Mouse (Mus musculus): ENCODE data around the gene Taf6l. TPM values are rescaled to one million over a fixed set of nuclear protein-coding genes. Genes with fewer than 3 reads are reported as not detected.

The Taf6l gene
- polyA plus RNA-seq, 1 experiment from 2014 or later = 23.3 TPM

Small RNA genes lying within 50 kb of the gene (microRNA-seq; reads per million reads assigned to microRNA genes)
- not detected for gene Mir6992

Other genes starting within 250 kb of the Taf6l start
- 15.3 and 15.7 TPM in 2 replicates for gene Slc22a8, start 195.2 kb downstream of the Taf6l start, polyA plus RNA-seq (2015; fragmentation: Nextera tagmentation; extraction: Ambion mirVana)
- gene Slc22a6, start 168.4 kb downstream of the Taf6l start, polyA plus RNA-seq (2015; fragmentation: Nextera tagmentation; extraction: Ambion mirVana) = 1.7 and 2.9 TPM in 2 replicates
- 0.71 and 0.81 TPM in 2 replicates for gene Chrm1, start 122.6 kb downstream of the Taf6l start, polyA plus RNA-seq (2015; fragmentation: Nextera tagmentation; extraction: Ambion mirVana)
- gene Slc3a2, start 63.0 kb downstream of the Taf6l start, polyA plus RNA-seq (2015; fragmentation: Nextera tagmentation; extraction: Ambion mirVana) = 178 and 184 TPM in 2 replicates
- 76.3 and 80.4 TPM in 2 replicates for gene Wdr74, start 50.6 kb downstream of the Taf6l start, polyA plus RNA-seq (2015; fragmentation: Nextera tagmentation; extraction: Ambion mirVana)
- 0.85 and 2.0 TPM in 2 replicates for gene 1700092M07Rik, start 45.7 kb downstream of the Taf6l start, polyA plus RNA-seq (2015; fragmentation: Nextera tagmentation; extraction: Ambion mirVana)
- gene Stx5a, start 45.0 kb downstream of the Taf6l start, polyA plus RNA-seq (2015; fragmentation: Nextera tagmentation; extraction: Ambion mirVana) = 86.2 and 95.5 TPM in 2 replicates
- gene Nxf1, start 29.3 kb downstream of the Taf6l start, polyA plus RNA-seq (2015; fragmentation: Nextera tagmentation; extraction: Ambion mirVana) = 63.2 and 80.5 TPM in 2 replicates
- 257 and 285 TPM in 2 replicates for gene Tmem223, start 15.4 kb downstream of the Taf6l start, polyA plus RNA-seq (2015; fragmentation: Nextera tagmentation; extraction: Ambion mirVana)
- gene Tmem179b, start 11.9 kb downstream of the Taf6l start, polyA plus RNA-seq (2015; fragmentation: Nextera tagmentation; extraction: Ambion mirVana) = 31.8 and 35.1 TPM in 2 replicates
- 167 and 188 TPM in 2 replicates for gene Polr2g, start 12.2 kb upstream of the Taf6l start, polyA plus RNA-seq (2015; fragmentation: Nextera tagmentation; extraction: Ambion mirVana)
- gene Zbtb3, start 16.1 kb upstream of the Taf6l start, polyA plus RNA-seq (2015; fragmentation: Nextera tagmentation; extraction: Ambion mirVana) = 5.0 and 5.5 TPM in 2 replicates
- 45.1 and 45.3 TPM in 2 replicates for gene Ttc9c, start 32.9 kb upstream of the Taf6l start, polyA plus RNA-seq (2015; fragmentation: Nextera tagmentation; extraction: Ambion mirVana)
- gene Hnrnpul2, start 33.6 kb upstream of the Taf6l start, polyA plus RNA-seq (2015; fragmentation: Nextera tagmentation; extraction: Ambion mirVana) = 6.9 and 7.5 TPM in 2 replicates
- not detected in 2 replicates for gene AC129217.1, start 43.4 kb upstream of the Taf6l start, polyA plus RNA-seq (2015; fragmentation: Nextera tagmentation; extraction: Ambion mirVana)
- 124 and 129 TPM in 2 replicates for gene Bscl2, start 51.0 kb upstream of the Taf6l start, polyA plus RNA-seq (2015; fragmentation: Nextera tagmentation; extraction: Ambion mirVana)
- gene Gng3, start 52.8 kb upstream of the Taf6l start, polyA plus RNA-seq (2015; fragmentation: Nextera tagmentation; extraction: Ambion mirVana) = 623 and 651 TPM in 2 replicates
- 1.4 and 2.2 TPM in 2 replicates for gene Lrrn4cl, start 64.4 kb upstream of the Taf6l start, polyA plus RNA-seq (2015; fragmentation: Nextera tagmentation; extraction: Ambion mirVana)
- 150 and 155 TPM in 2 replicates for gene Ubxn1, start 85.1 kb upstream of the Taf6l start, polyA plus RNA-seq (2015; fragmentation: Nextera tagmentation; extraction: Ambion mirVana)
- 70.9 and 75.2 TPM in 2 replicates for gene Uqcc3, start 94.5 kb upstream of the Taf6l start, polyA plus RNA-seq (2015; fragmentation: Nextera tagmentation; extraction: Ambion mirVana)
- gene Lbhd1, start 97.3 kb upstream of the Taf6l start, polyA plus RNA-seq (2015; fragmentation: Nextera tagmentation; extraction: Ambion mirVana) = 19.7 and 26.1 TPM in 2 replicates
- gene Gm49403, start 97.5 kb upstream of the Taf6l start, polyA plus RNA-seq (2015; fragmentation: Nextera tagmentation; extraction: Ambion mirVana) = not detected in 2 replicates
- 43.2 and 44.0 TPM in 2 replicates for gene 1810009A15Rik, start 102.4 kb upstream of the Taf6l start, polyA plus RNA-seq (2015; fragmentation: Nextera tagmentation; extraction: Ambion mirVana)
- gene Gm49416, start 102.5 kb upstream of the Taf6l start, polyA plus RNA-seq (2015; fragmentation: Nextera tagmentation; extraction: Ambion mirVana) = 0.21 TPM in 1 of 2 replicates, not detected in the other
- 21.7 and 23.3 TPM in 2 replicates for gene Ints5, start 106.6 kb upstream of the Taf6l start, polyA plus RNA-seq (2015; fragmentation: Nextera tagmentation; extraction: Ambion mirVana)
- 47.1 and 53.9 TPM in 2 replicates for gene Ganab, start 111.7 kb upstream of the Taf6l start, polyA plus RNA-seq (2015; fragmentation: Nextera tagmentation; extraction: Ambion mirVana)
- 83.2 and 86.3 TPM in 2 replicates for gene B3gat3, start 134.0 kb upstream of the Taf6l start, polyA plus RNA-seq (2015; fragmentation: Nextera tagmentation; extraction: Ambion mirVana)
- gene Rom1, start 142.9 kb upstream of the Taf6l start, polyA plus RNA-seq (2015; fragmentation: Nextera tagmentation; extraction: Ambion mirVana) = 5.2 and 5.4 TPM in 2 replicates
- 14.3 and 15.3 TPM in 2 replicates for gene Eml3, start 143.1 kb upstream of the Taf6l start, polyA plus RNA-seq (2015; fragmentation: Nextera tagmentation; extraction: Ambion mirVana)
- 58.6 and 60.1 TPM in 2 replicates for gene Mta2, start 155.5 kb upstream of the Taf6l start, polyA plus RNA-seq (2015; fragmentation: Nextera tagmentation; extraction: Ambion mirVana)
- gene Tut1, start 167.4 kb upstream of the Taf6l start, polyA plus RNA-seq (2015; fragmentation: Nextera tagmentation; extraction: Ambion mirVana) = 15.0 and 18.8 TPM in 2 replicates
- 250 and 257 TPM in 2 replicates for gene Eef1g, start 180.6 kb upstream of the Taf6l start, polyA plus RNA-seq (2015; fragmentation: Nextera tagmentation; extraction: Ambion mirVana)
- gene Ahnak, start 202.9 kb upstream of the Taf6l start, polyA plus RNA-seq (2015; fragmentation: Nextera tagmentation; extraction: Ambion mirVana) = 9.2 and 15.0 TPM in 2 replicates